ENCODE assay signal across 9 mouse cellular contexts in genomic region chr2:31667332-31667731, GRCm38 (mm10). TPM values are rescaled to one million over a fixed set of nuclear protein-coding genes. Genes with fewer than 3 reads are reported as not detected.
A peak's percentile ranks its signal among the peaks of the same experiment; 100 is the strongest.
DNase-seq lines count a peak whose midpoint lies in the region; ATAC-seq and TF ChIP-seq lines count a peak whose summit lies in the region.
"Had no signal": no experiment of that assay in that cellular context is flagged by ENCODE, and none has a peak within 500 bp of the region (broad histone marks: within the 10 kb centered on the region; RNA-seq: fewer than 3 reads in every experiment).

No protein-coding gene starts in this region.

- no peak overlapping the region for H3K4me2 ChIP-seq in hindbrain, embryonic 14.5 days (replicated peaks)
- no peak overlapping the region for H3K4me2 ChIP-seq in hindbrain, embryonic 12.5 days (replicated peaks)
- H3K4me2 ChIP-seq in kidney, postnatal 0 days (ENCODE audit: low read length), result no peak overlapping the region

- TF ChIP-seq CTCF in kidney, postnatal 0 days (IDR thresholded peaks at IDR 0.05; ENCODE audit: low read depth), result peak; percentile 73

- H3K36me3 ChIP-seq in hindbrain, embryonic 14.5 days (replicated peaks; ENCODE audit: control insufficient read depth, insufficient read depth), result no peaks in the 10 kb centered on the region
- H3K36me3 ChIP-seq in hindbrain, embryonic 12.5 days, result peaks cover 2% of the 10 kb centered on the region; the same call in 1 of the 2 replicates
- H3K36me3 ChIP-seq in ES-E14 (ENCODE audit: control insufficient read depth, insufficient read depth, low read length, poor library complexity, severe bottlenecking), result peaks cover 4% of the 10 kb centered on the region
- H3K36me3 ChIP-seq in kidney, postnatal 0 days (ENCODE audit: insufficient read depth, low read length), result no peaks in the 10 kb centered on the region

- no peaks in the 10 kb centered on the region for H3K9me3 ChIP-seq in hindbrain, embryonic 14.5 days (ENCODE audit: control insufficient read depth, low read length)
- no peaks in the 10 kb centered on the region for H3K9me3 ChIP-seq in hindbrain, embryonic 12.5 days (replicated peaks)
- H3K9me3 ChIP-seq in ES-E14 (ENCODE audit: control insufficient read depth, insufficient read depth, low read depth, low read length), result no peaks in the 10 kb centered on the region
- no peaks in the 10 kb centered on the region for H3K9me3 ChIP-seq in kidney, postnatal 0 days (replicated peaks; ENCODE audit: low read length)

- no peak overlapping the region for H3K9ac ChIP-seq in hindbrain, embryonic 14.5 days
- H3K9ac ChIP-seq in hindbrain, embryonic 12.5 days, result no peak overlapping the region
- H3K9ac ChIP-seq in ES-E14 (ENCODE audit: insufficient read depth, low read depth, low read length, poor library complexity, severe bottlenecking), result no peak overlapping the region
- no peak overlapping the region for H3K9ac ChIP-seq in kidney, postnatal 0 days (ENCODE audit: low read depth, low read length)

- peaks cover 43% of the 10 kb centered on the region for H3K27me3 ChIP-seq in hindbrain, embryonic 14.5 days (ENCODE audit: control insufficient read depth, insufficient read depth, low read length)
- peaks cover 48% of the 10 kb centered on the region for H3K27me3 ChIP-seq in hindbrain, embryonic 12.5 days
- no peaks in the 10 kb centered on the region for H3K27me3 ChIP-seq in kidney, postnatal 0 days (ENCODE audit: insufficient read depth, low read length)

- DNase-seq in hindbrain, embryonic 14.5 days (ENCODE audit: low spot score), result peak; percentile 46
- DNase-seq in A20 (ENCODE audit: low read depth, low spot score), result peak; percentile 59
- peak; percentile 37 for DNase-seq in ES-E14 (ENCODE audit: low read depth, low spot score)
- DNase-seq in kidney, postnatal 0 days (ENCODE audit: low spot score), result peak; percentile 58
- no peak for DNase-seq in cerebellum, adult 18-20 months
- DNase-seq in layer of hippocampus, postnatal 14 days (ENCODE audit: low spot score in 2 of 2), result no peak

- ATAC-seq in hindbrain, embryonic 14.5 days (ENCODE audit: low FRiP score), result no peak
- no peak for ATAC-seq in hindbrain, embryonic 12.5 days (ENCODE audit: low FRiP score)
- no peak for ATAC-seq in kidney, postnatal 0 days (replicated peaks; ENCODE audit: low FRiP score, low read depth)
- ATAC-seq in erythroblast, adult 5-6 weeks (replicated peaks; ENCODE audit: low FRiP score, poor library complexity, severe bottlenecking), result no peak

- H3K4me3 ChIP-seq in hindbrain, embryonic 14.5 days (replicated peaks; ENCODE audit: low read length), result no peak overlapping the region
- no peak overlapping the region for H3K4me3 ChIP-seq in hindbrain, embryonic 12.5 days
- H3K4me3 ChIP-seq in ES-E14 (ENCODE audit: insufficient read depth in 1 of 2, low read depth in 1 of 2, low read length in 2 of 2, poor library complexity in 1 of 2, severe bottlenecking in 1 of 2), result no peak overlapping the region
- no peak overlapping the region for H3K4me3 ChIP-seq in kidney, postnatal 0 days (replicated peaks; ENCODE audit: low read depth, low read length)

- WGBS in hindbrain, embryonic 14.5 days, result 15% methylated on average over 4 of the region's 4 CpGs
- WGBS in hindbrain, embryonic 12.5 days, result 16% methylated on average over 4 of the region's 4 CpGs
- 19% methylated on average over 4 of the region's 4 CpGs for WGBS in kidney, postnatal 0 days

- H3K4me1 ChIP-seq in hindbrain, embryonic 14.5 days (replicated peaks; ENCODE audit: control insufficient read depth, insufficient read depth, low read length), result peaks cover 4% of the 10 kb centered on the region; the same call in 1 of the 2 replicates
- peaks cover 10% of the 10 kb centered on the region for H3K4me1 ChIP-seq in hindbrain, embryonic 12.5 days
- H3K4me1 ChIP-seq in ES-E14 (ENCODE audit: control insufficient read depth in 2 of 2, insufficient read depth in 2 of 2, low read length in 2 of 2, poor library complexity in 1 of 2), result peaks cover 2 to 5% of the 10 kb centered on the region in 2 experiments; a peak in 2 of 4 replicates
- H3K4me1 ChIP-seq in kidney, postnatal 0 days (replicated peaks; ENCODE audit: insufficient read depth, low read length), result no peaks in the 10 kb centered on the region

- H3K27ac ChIP-seq in hindbrain, embryonic 14.5 days, result no peak overlapping the region
- H3K27ac ChIP-seq in hindbrain, embryonic 12.5 days, result no peak overlapping the region
- no peak overlapping the region for H3K27ac ChIP-seq in ES-E14 (ENCODE audit: insufficient read depth, low read depth, low read length, poor library complexity, severe bottlenecking)
- H3K27ac ChIP-seq in kidney, postnatal 0 days, result no peak overlapping the region

- in situ Hi-C loops in ES-E14 (cut with MboI; ENCODE audit: low sequenced_read_pairs in 2 of 2, unreplicated experiment in 2 of 2), result loop anchor here in 1 of 2 experiments (5.0 kb wide), 1 partner anchor 185 kb away; no protein-coding TSS in a partner anchor

TF ChIP-seq in ES-E14, 5 proteins besides CTCF, POLR2A, EP300 and RAD21:
- TF ChIP-seq HCFC1 (IDR thresholded peaks at IDR 0.05; ENCODE audit: borderline replicate concordance, insufficient read depth, low read length) (no peak), ZC3H11A (IDR thresholded peaks at IDR 0.05; ENCODE audit: borderline replicate concordance, low read depth, low read length) (peak; percentile 48; the same call in 1 of the 2 replicates), MAFK (IDR thresholded peaks at IDR 0.05; ENCODE audit: insufficient read depth, low read depth, low read length) (no peak)

RNA-seq across cellular contexts. Expression of gene Exosc2, which starts 3.2 kb away (rescaled TPM):
- polyA plus RNA-seq in hindbrain, embryonic 14.5 days (2014; fragmentation: Nextera tagmentation; extraction: Ambion mirVana), result 29.5 and 33.1 TPM in 2 replicates
- 46.4 and 49.4 TPM in 2 replicates for polyA plus RNA-seq in hindbrain, embryonic 12.5 days (2016; fragmentation: Nextera tagmentation; extraction: Ambion mirVana)
- 103 and 105 TPM in 2 replicates for total RNA-seq in ES-E14 (2012; rRNA removed)
- polyA plus RNA-seq in kidney, postnatal 0 days (2015; fragmentation: Nextera tagmentation; extraction: Ambion mirVana), result 35.9 and 41.8 TPM in 2 replicates
- 9.6 and 9.8 TPM in 2 replicates for total RNA-seq in erythroblast, adult 5-6 weeks (2015; ENCODE audit: low replicate concordance)
- total RNA-seq in erythroblast, adult 5-6 weeks (2017; ENCODE audit: low replicate concordance), result 9.2 and 9.8 TPM in 2 replicates
- total RNA-seq in layer of hippocampus, postnatal 14 days (2021), result 10 to 100 TPM; 17.9 TPM

RNA-seq across cellular contexts. Expression of gene Abl1, which starts 20.8 kb away (rescaled TPM):
- polyA plus RNA-seq in hindbrain, embryonic 14.5 days (2014; fragmentation: Nextera tagmentation; extraction: Ambion mirVana), result 19.7 and 20.9 TPM in 2 replicates
- polyA plus RNA-seq in hindbrain, embryonic 12.5 days (2016; fragmentation: Nextera tagmentation; extraction: Ambion mirVana), result 44.7 and 47.2 TPM in 2 replicates
- total RNA-seq in ES-E14 (2012; rRNA removed), result 39.9 and 41.9 TPM in 2 replicates
- polyA plus RNA-seq in kidney, postnatal 0 days (2015; fragmentation: Nextera tagmentation; extraction: Ambion mirVana), result 24.1 and 26.5 TPM in 2 replicates
- 13.8 and 14.0 TPM in 2 replicates for total RNA-seq in erythroblast, adult 5-6 weeks (2015; ENCODE audit: low replicate concordance)
- total RNA-seq in erythroblast, adult 5-6 weeks (2017; ENCODE audit: low replicate concordance), result 9.5 and 13.4 TPM in 2 replicates
- 10 to 100 TPM; 45.4 to 49.3 TPM for total RNA-seq in layer of hippocampus, postnatal 14 days (2021)

RNA-seq across cellular contexts. Expression of gene Prdm12, which starts 27.5 kb away (rescaled TPM):
- polyA plus RNA-seq in hindbrain, embryonic 14.5 days (2014; fragmentation: Nextera tagmentation; extraction: Ambion mirVana), result 0.50 and 0.89 TPM in 2 replicates
- 6.7 and 10.4 TPM in 2 replicates for polyA plus RNA-seq in hindbrain, embryonic 12.5 days (2016; fragmentation: Nextera tagmentation; extraction: Ambion mirVana)
- 0.13 TPM in 1 of 2 replicates, not detected in the other for total RNA-seq in ES-E14 (2012; rRNA removed)
- polyA plus RNA-seq in kidney, postnatal 0 days (2015; fragmentation: Nextera tagmentation; extraction: Ambion mirVana), result not detected in 2 replicates
- not detected in 2 replicates for total RNA-seq in erythroblast, adult 5-6 weeks (2015; ENCODE audit: low replicate concordance)
- not detected in 2 replicates for total RNA-seq in erythroblast, adult 5-6 weeks (2017; ENCODE audit: low replicate concordance)
- under 1 TPM; 0.19 to 0.46 TPM for total RNA-seq in layer of hippocampus, postnatal 14 days (2021)
- polyA plus RNA-seq: large intestine, adult 2 months had no signal

Comparison
In these comparisons a context has a peak if more than half of its experiments do, and no peak if none do; other contexts are left out.
1. DNase-seq: peak in hindbrain, embryonic 14.5 days (single experiment), A20 (single experiment), ES-E14 (single experiment) and kidney, postnatal 0 days (single experiment); none in cerebellum, adult 18-20 months (0 of 2) and layer of hippocampus, postnatal 14 days (0 of 2).